Mouse (Mus musculus): ENCODE results near the gene Rasa3. TPM values are rescaled to one million over a fixed set of nuclear protein-coding genes. Genes with fewer than 3 reads are reported as not detected.

Gene Rasa3
- polyA plus RNA-seq, 1 experiment from 2014 or later = 28.6 TPM

DNA sequence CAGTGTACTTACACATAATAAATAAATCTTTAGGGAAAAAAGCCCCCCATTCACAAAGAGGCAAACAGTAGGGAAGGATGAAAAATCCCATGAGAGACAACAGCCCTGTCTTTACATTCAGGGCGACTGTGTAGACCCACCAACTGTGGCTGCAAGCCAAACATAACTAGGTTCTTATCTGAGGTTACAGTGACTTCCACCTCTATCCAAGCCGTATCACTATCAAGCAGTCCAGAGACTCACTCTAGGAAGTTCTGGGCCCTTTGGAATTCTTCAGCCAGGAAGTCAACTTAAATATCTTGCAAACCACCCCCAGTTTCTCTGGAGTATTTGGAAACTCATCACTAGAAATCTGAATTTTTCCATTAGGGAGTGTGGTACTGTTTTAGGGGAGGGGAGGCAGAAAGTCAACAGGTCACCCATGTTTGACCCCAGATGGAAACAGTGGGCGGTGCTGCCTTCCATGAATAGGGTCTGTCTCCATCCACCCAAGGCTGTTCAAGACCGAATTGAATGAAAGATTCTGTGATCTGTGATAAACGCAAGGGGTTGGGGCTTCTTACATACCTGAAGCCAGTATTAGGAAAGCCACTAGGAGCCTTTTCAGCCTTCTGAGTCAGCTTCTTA is 22.0 kb upstream of the Rasa3 start:
- no peak overlapping the region for H3K27ac ChIP-seq (ENCODE audit: low read depth, low read length)
- H3K4me3 ChIP-seq (ENCODE audit: low read depth, low read length) = no peak overlapping the region
- no peaks in the 10 kb centered on the region for H3K4me1 ChIP-seq (replicated peaks; ENCODE audit: control insufficient read depth, insufficient read depth, low read length)
- H3K27me3 ChIP-seq (ENCODE audit: control insufficient read depth, insufficient read depth, low read length) = no peaks in the 10 kb centered on the region
- no peaks in the 10 kb centered on the region for H3K36me3 ChIP-seq (ENCODE audit: control insufficient read depth, insufficient read depth, low read length)
- ATAC-seq (replicated peaks; ENCODE audit: low FRiP score) = no peak
- no peak for DNase-seq (ENCODE audit: low spot score)
- no peaks in the 10 kb centered on the region for H3K9me3 ChIP-seq (ENCODE audit: control insufficient read depth, low read length)
- no peak overlapping the region for H3K9ac ChIP-seq (ENCODE audit: low read length)
- 84% methylated on average over 5 of the region's 5 CpGs for WGBS
- no peak overlapping the region for H3K4me2 ChIP-seq (ENCODE audit: low read depth, low read length, severe bottlenecking)

DNA sequence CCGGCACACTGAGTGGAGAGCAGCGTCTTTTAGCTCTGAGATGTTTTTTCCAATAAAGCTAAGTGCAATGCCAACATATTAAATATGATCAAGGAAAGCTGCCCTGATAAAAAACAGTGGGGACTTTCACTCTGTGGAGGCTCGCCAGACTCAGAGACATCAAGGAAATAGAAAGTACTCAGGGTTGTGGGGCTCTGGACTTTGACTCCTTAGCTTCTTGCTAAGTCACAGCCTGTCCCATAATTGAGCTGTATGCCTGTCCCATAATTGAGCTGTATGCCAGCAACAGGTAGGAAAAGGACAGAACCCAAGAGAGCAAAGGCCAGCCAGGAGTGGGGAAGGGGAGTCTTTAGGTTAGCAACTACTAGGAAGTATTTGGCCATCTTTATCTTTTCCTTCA is 20.9 kb upstream of the Rasa3 start:
- no peak for DNase-seq (ENCODE audit: low spot score)
- 92% methylated on average over 3 of the region's 3 CpGs for WGBS
- Histone ChIP-seq H3K4me2 (ENCODE audit: low read depth, low read length, severe bottlenecking) (no peak overlapping the region), H3K9me3 (ENCODE audit: control insufficient read depth, low read length) (no peaks in the 10 kb centered on the region), H3K27me3 (ENCODE audit: control insufficient read depth, insufficient read depth, low read length) (no peaks in the 10 kb centered on the region), H3K36me3 (ENCODE audit: control insufficient read depth, insufficient read depth, low read length) (no peaks in the 10 kb centered on the region), H3K27ac (ENCODE audit: low read depth, low read length) (no peak overlapping the region), H3K4me3 (ENCODE audit: low read depth, low read length) (no peak overlapping the region), H3K9ac (ENCODE audit: low read length) (no peak overlapping the region), H3K4me1 (replicated peaks; ENCODE audit: control insufficient read depth, insufficient read depth, low read length) (no peaks in the 10 kb centered on the region)
- no peak for ATAC-seq (replicated peaks; ENCODE audit: low FRiP score)

DNA sequence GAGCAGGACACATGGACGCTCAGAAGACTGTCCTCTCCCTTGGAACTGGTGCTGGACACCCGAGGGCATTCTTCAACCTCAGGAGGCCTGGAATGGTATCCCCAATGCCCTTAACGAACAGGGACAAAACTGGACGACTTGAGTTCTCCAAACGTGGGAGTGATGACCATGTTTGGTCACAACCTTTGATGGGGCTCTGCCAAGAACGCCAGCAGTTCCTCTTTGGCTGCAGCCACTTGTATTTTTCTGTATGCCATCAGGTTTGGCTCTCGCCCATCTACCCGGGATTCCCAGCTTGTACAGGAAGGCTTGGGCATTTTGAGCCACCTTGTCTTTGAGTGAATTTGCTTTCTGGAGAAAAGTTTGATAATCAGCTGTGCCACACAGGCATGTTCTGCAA is 20.3 kb upstream of the Rasa3 start:
- 86% methylated on average over 8 of the region's 8 CpGs for WGBS
- Histone ChIP-seq H3K9me3 (ENCODE audit: control insufficient read depth, low read length) (no peaks in the 10 kb centered on the region), H3K4me2 (ENCODE audit: low read depth, low read length, severe bottlenecking) (no peak overlapping the region), H3K36me3 (ENCODE audit: control insufficient read depth, insufficient read depth, low read length) (no peaks in the 10 kb centered on the region), H3K4me1 (replicated peaks; ENCODE audit: control insufficient read depth, insufficient read depth, low read length) (no peaks in the 10 kb centered on the region), H3K27ac (ENCODE audit: low read depth, low read length) (no peak overlapping the region), H3K9ac (ENCODE audit: low read length) (no peak overlapping the region), H3K4me3 (ENCODE audit: low read depth, low read length) (no peak overlapping the region), H3K27me3 (ENCODE audit: control insufficient read depth, insufficient read depth, low read length) (no peaks in the 10 kb centered on the region)
- ATAC-seq (replicated peaks; ENCODE audit: low FRiP score) (no peak), DNase-seq (ENCODE audit: low spot score) (no peak)

DNA sequence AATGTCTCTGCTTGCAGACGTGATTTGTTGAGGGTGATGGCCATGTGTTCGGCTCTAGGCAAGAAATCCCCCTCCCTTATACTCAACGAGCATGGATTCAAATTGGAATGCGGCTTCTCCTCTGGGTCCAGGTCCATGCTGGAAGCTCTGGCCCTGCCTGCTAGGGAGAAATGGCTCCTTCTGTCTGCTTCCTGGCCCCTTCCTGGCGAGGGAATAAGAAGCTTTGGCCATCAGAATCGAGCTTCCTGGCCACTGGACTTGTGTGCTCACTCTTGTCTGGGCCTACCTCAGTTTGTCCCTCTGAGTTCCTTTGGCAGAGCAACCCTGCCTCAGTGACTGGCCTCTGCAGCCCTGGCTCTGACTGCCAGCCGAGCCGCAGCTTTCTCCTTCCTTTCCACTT is 19.8 kb upstream of the Rasa3 start:
- Histone ChIP-seq H3K4me2 (ENCODE audit: low read depth, low read length, severe bottlenecking) (no peak overlapping the region), H3K9ac (ENCODE audit: low read length) (no peak overlapping the region), H3K27ac (ENCODE audit: low read depth, low read length) (no peak overlapping the region), H3K36me3 (ENCODE audit: control insufficient read depth, insufficient read depth, low read length) (no peaks in the 10 kb centered on the region), H3K27me3 (ENCODE audit: control insufficient read depth, insufficient read depth, low read length) (no peaks in the 10 kb centered on the region), H3K4me3 (ENCODE audit: low read depth, low read length) (no peak overlapping the region), H3K9me3 (ENCODE audit: control insufficient read depth, low read length) (no peaks in the 10 kb centered on the region), H3K4me1 (replicated peaks; ENCODE audit: control insufficient read depth, insufficient read depth, low read length) (no peaks in the 10 kb centered on the region)
- WGBS = 74% methylated on average over 8 of the region's 8 CpGs
- ATAC-seq (replicated peaks; ENCODE audit: low FRiP score) (no peak), DNase-seq (ENCODE audit: low spot score) (no peak)

- Histone ChIP-seq H3K4me3 (ENCODE audit: low read depth, low read length) (no peak overlapping the region), H3K4me1 (replicated peaks; ENCODE audit: control insufficient read depth, insufficient read depth, low read length) (no peaks in the 10 kb centered on the region), H3K9me3 (ENCODE audit: control insufficient read depth, low read length) (no peaks in the 10 kb centered on the region), H3K36me3 (ENCODE audit: control insufficient read depth, insufficient read depth, low read length) (no peaks in the 10 kb centered on the region), H3K27ac (ENCODE audit: low read depth, low read length) (no peak overlapping the region), H3K27me3 (ENCODE audit: control insufficient read depth, insufficient read depth, low read length) (no peaks in the 10 kb centered on the region), H3K4me2 (ENCODE audit: low read depth, low read length, severe bottlenecking) (no peak overlapping the region), H3K9ac (ENCODE audit: low read length) (no peak overlapping the region)
- WGBS = 77% methylated on average over 4 of the region's 4 CpGs
- ATAC-seq (replicated peaks; ENCODE audit: low FRiP score) (no peak), DNase-seq (ENCODE audit: low spot score) (no peak)
Observed at GRCm38 (mm10) chr8:13696157-13696556, 18.8 kb upstream of the Rasa3 start.

DNA sequence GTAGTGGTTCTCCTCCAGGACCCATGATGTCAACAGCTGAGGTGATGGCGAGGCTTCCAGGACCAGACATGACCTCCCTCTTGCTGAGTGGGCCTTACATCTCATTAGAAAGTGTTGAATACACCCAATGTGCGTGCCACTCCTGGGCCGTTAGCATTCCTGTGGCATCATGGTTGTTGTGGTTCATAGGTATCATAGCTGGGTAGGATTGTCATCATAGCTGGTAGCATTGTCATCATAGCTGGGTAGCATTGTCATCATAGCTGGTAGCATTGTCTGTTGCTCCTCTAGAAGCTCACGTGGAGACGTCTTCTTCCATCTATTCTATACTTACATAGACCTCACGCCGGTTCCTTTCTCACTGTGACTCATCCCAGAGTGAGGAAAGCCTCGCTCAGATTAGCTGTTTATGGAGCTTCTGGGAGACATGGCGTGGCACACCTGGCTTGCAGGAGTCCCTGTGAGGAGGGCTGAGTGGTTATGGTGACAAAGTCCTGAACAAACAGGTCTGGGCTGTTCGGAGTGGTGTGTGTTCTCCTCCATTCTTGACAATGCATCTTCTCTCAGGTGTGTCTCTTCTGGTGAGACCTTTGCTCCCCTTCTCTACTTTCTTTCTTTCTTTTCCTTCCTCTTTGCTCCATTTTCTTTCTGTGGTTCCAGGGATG is 17.9 kb upstream of the Rasa3 start:
- H3K4me1 ChIP-seq (replicated peaks; ENCODE audit: control insufficient read depth, insufficient read depth, low read length) = no peaks in the 10 kb centered on the region
- 94% methylated on average over 10 of the region's 10 CpGs for WGBS
- H3K4me2 ChIP-seq (ENCODE audit: low read depth, low read length, severe bottlenecking) = no peak overlapping the region
- no peaks in the 10 kb centered on the region for H3K9me3 ChIP-seq (ENCODE audit: control insufficient read depth, low read length)
- H3K36me3 ChIP-seq (ENCODE audit: control insufficient read depth, insufficient read depth, low read length) = no peaks in the 10 kb centered on the region
- no peak overlapping the region for H3K9ac ChIP-seq (ENCODE audit: low read length)
- no peaks in the 10 kb centered on the region for H3K27me3 ChIP-seq (ENCODE audit: control insufficient read depth, insufficient read depth, low read length)
- H3K4me3 ChIP-seq (ENCODE audit: low read depth, low read length) = no peak overlapping the region
- DNase-seq (ENCODE audit: low spot score) = no peak
- no peak for ATAC-seq (replicated peaks; ENCODE audit: low FRiP score)
- no peak overlapping the region for H3K27ac ChIP-seq (ENCODE audit: low read depth, low read length)

DNA sequence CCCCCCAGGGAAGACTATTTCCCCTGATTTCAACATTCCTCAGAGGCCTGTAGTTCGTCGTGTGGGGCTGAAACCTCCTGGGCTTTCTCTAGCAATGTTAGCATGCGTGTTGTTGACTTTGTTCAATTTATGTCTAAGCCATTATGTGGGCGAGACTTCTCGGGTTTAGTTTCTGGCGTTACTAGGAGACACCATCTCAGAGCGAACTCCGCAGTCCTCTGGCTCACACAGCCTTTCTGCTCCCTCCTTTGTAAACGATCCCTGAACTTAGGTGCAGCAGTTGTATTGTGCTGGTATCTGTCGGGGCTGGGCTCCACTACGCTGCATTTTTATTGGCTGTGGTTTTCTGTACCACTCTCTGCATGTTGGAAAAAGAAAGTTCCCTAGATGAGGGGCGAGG is 17.3 kb upstream of the Rasa3 start:
- Histone ChIP-seq H3K4me2 (ENCODE audit: low read depth, low read length, severe bottlenecking) (no peak overlapping the region), H3K4me3 (ENCODE audit: low read depth, low read length) (no peak overlapping the region), H3K27ac (ENCODE audit: low read depth, low read length) (no peak overlapping the region), H3K9ac (ENCODE audit: low read length) (no peak overlapping the region), H3K9me3 (ENCODE audit: control insufficient read depth, low read length) (no peaks in the 10 kb centered on the region), H3K36me3 (ENCODE audit: control insufficient read depth, insufficient read depth, low read length) (no peaks in the 10 kb centered on the region), H3K4me1 (replicated peaks; ENCODE audit: control insufficient read depth, insufficient read depth, low read length) (no peaks in the 10 kb centered on the region), H3K27me3 (ENCODE audit: control insufficient read depth, insufficient read depth, low read length) (no peaks in the 10 kb centered on the region)
- WGBS = 82% methylated on average over 12 of the region's 12 CpGs
- ATAC-seq (replicated peaks; ENCODE audit: low FRiP score) (no peak), DNase-seq (ENCODE audit: low spot score) (no peak)

DNA sequence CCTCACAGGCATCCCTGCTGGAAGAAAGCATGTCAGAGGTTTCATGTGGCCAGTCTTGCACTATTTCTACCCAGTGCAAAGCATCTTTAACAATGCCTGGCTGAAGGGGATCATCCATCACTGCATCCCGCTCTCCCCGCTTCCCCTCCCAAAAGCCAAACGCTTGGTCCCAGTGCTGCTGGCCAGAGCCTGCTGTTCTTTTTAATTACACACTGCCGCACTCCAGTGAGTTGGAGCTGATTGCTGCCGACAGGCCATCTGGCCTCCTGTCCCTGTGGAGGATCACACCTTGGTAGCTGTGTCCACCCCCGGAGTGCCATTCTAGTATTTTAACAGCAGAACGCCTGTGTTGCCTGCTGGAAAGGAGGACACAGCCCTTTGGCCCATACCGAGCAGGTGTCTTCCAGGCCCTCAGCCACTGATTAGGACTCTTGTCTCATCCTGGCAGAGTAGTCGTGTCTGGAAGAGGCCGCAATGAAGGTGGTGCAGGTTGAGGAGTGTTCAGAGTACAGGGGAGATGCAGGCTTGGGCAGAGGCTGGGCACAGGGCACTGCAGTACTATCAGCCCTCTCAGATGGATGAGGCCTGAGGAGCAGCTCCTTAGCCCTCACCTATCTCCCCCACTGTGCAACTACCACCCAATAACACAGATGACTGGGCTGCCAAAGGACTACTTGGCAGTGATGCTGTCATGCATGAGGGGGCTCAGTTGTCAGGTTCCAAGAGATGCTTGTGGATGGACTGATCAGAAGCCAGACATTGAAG is 15.1 kb upstream of the Rasa3 start:
- Histone ChIP-seq H3K9me3 (ENCODE audit: control insufficient read depth, low read length) (peaks cover 3% of the 10 kb centered on the region; the same call in 1 of the 2 replicates), H3K4me1 (replicated peaks; ENCODE audit: control insufficient read depth, insufficient read depth, low read length) (0 out of 2 replicates have a peak, but pooled peaks cover 2% of the 10 kb centered on the region), H3K36me3 (ENCODE audit: control insufficient read depth, insufficient read depth, low read length) (no peaks in the 10 kb centered on the region), H3K4me2 (ENCODE audit: low read depth, low read length, severe bottlenecking) (no peak overlapping the region), H3K27ac (ENCODE audit: low read depth, low read length) (no peak overlapping the region), H3K9ac (ENCODE audit: low read length) (no peak overlapping the region), H3K27me3 (ENCODE audit: control insufficient read depth, insufficient read depth, low read length) (no peaks in the 10 kb centered on the region), H3K4me3 (ENCODE audit: low read depth, low read length) (no peak overlapping the region)
- 53% methylated on average over 10 of the region's 10 CpGs for WGBS
- DNase-seq (ENCODE audit: low spot score) (no peak), ATAC-seq (replicated peaks; ENCODE audit: low FRiP score) (no peak)

Data from forebrain, embryonic 11.5 days (tissue).